Comparison of ENCODE assay signal across 8 mouse cellular contexts in genomic region chr6:48047114-48047449, GRCm38 (mm10). TPM values are rescaled to one million over a fixed set of nuclear protein-coding genes. Genes with fewer than 3 reads are reported as not detected.
DNase-seq lines count a peak whose midpoint lies in the region; ATAC-seq and TF ChIP-seq lines count a peak whose summit lies in the region.

No protein-coding gene starts in this region.

- H3K27me3 ChIP-seq in heart, embryonic 10.5 days (ENCODE audit: insufficient read depth, poor library complexity, severe bottlenecking), result peaks cover 15% of the 10 kb centered on the region
- H3K27me3 ChIP-seq in CH12.LX (replicated peaks), result peaks cover 2% of the 10 kb centered on the region
- H3K27me3 ChIP-seq in forebrain, embryonic 10.5 days (ENCODE audit: poor library complexity, severe bottlenecking), result no peaks in the 10 kb centered on the region
- peaks cover 3% of the 10 kb centered on the region; the same call in 1 of the 2 replicates for H3K27me3 ChIP-seq in liver, embryonic 14.5 days (ENCODE audit: control insufficient read depth, insufficient read depth, low read length)

- no peak for TF ChIP-seq EP300 in CH12.LX (IDR thresholded peaks at IDR 0.05; ENCODE audit: low read length)
- TF ChIP-seq EP300 in liver, embryonic 14.5 days (IDR thresholded peaks at IDR 0.05; ENCODE audit: low read depth), result no peak

- peak overlapping the region; percentile 82 for H3K9ac ChIP-seq in CH12.LX (ENCODE audit: insufficient read depth, low read depth)
- H3K9ac ChIP-seq in liver, embryonic 14.5 days (replicated peaks), result peak overlapping the region; percentile 68

- ATAC-seq in liver, embryonic 14.5 days (ENCODE audit: insufficient read depth), result no peak

- no peak for TF ChIP-seq POLR2A in CH12.LX (IDR thresholded peaks at IDR 0.05; ENCODE audit: low read depth, low read length)

- 6% methylated on average over 12 of the region's 12 CpGs for WGBS in heart, embryonic 10.5 days
- 7% methylated on average over 12 of the region's 12 CpGs for WGBS in forebrain, embryonic 10.5 days
- WGBS in liver, embryonic 14.5 days (ENCODE audit: insufficient replicate concordance), result 6% methylated on average over 12 of the region's 12 CpGs

- peak overlapping the region; percentile 76 for H3K4me2 ChIP-seq in CH12.LX (ENCODE audit: insufficient read depth, low read depth, poor library complexity, severe bottlenecking)
- H3K4me2 ChIP-seq in liver, embryonic 14.5 days (ENCODE audit: low read depth), result peak overlapping the region; percentile 76

- peaks cover 27% of the 10 kb centered on the region for H3K36me3 ChIP-seq in heart, embryonic 10.5 days
- H3K36me3 ChIP-seq in CH12.LX (replicated peaks in 1 of 2; ENCODE audit: control insufficient read depth in 1 of 2, insufficient read depth in 1 of 2, low read length in 1 of 2), result peaks cover 21 to 29% of the 10 kb centered on the region in 2 experiments
- peaks cover 33% of the 10 kb centered on the region for H3K36me3 ChIP-seq in forebrain, embryonic 10.5 days (replicated peaks)
- H3K36me3 ChIP-seq in liver, embryonic 14.5 days (replicated peaks; ENCODE audit: control insufficient read depth, insufficient read depth, low read depth), result peaks cover 5% of the 10 kb centered on the region

- H3K4me3 ChIP-seq in heart, embryonic 10.5 days, result peak overlapping the region; percentile 85
- peak overlapping the region; percentile 55 to 90 (median 78) for H3K4me3 ChIP-seq in CH12.LX (replicated peaks in 1 of 3; ENCODE audit: low read depth in 2 of 3, low read length in 2 of 3, poor library complexity in 1 of 3)
- peak overlapping the region; percentile 80 for H3K4me3 ChIP-seq in forebrain, embryonic 10.5 days
- peak overlapping the region; percentile 55 to 80 for H3K4me3 ChIP-seq in liver, embryonic 14.5 days (ENCODE audit: insufficient read depth in 1 of 2, low read depth in 2 of 2, low read length in 2 of 2)

- peaks cover 7% of the 10 kb centered on the region for H3K4me1 ChIP-seq in heart, embryonic 10.5 days
- H3K4me1 ChIP-seq in CH12.LX (ENCODE audit: control insufficient read depth in 1 of 2, insufficient read depth in 2 of 2), result peaks cover 6 to 38% of the 10 kb centered on the region in 2 experiments
- H3K4me1 ChIP-seq in forebrain, embryonic 10.5 days, result peaks cover 26% of the 10 kb centered on the region
- H3K4me1 ChIP-seq in liver, embryonic 14.5 days (replicated peaks; ENCODE audit: control insufficient read depth in 2 of 2, insufficient read depth in 2 of 2, low read length in 1 of 2), result peaks cover 0 to 4% of the 10 kb centered on the region in 2 experiments; a peak in 1 of 4 replicates

- H3K9me3 ChIP-seq in heart, embryonic 10.5 days, result no peaks in the 10 kb centered on the region
- H3K9me3 ChIP-seq in CH12.LX (replicated peaks; ENCODE audit: low read length), result no peaks in the 10 kb centered on the region
- H3K9me3 ChIP-seq in forebrain, embryonic 10.5 days, result no peaks in the 10 kb centered on the region
- no peaks in the 10 kb centered on the region for H3K9me3 ChIP-seq in liver, embryonic 14.5 days (ENCODE audit: control insufficient read depth, low read length)

- H3K27ac ChIP-seq in heart, embryonic 10.5 days, result peak overlapping the region; percentile 92
- H3K27ac ChIP-seq in CH12.LX (ENCODE audit: insufficient read depth, low read depth), result no peak overlapping the region
- H3K27ac ChIP-seq in forebrain, embryonic 10.5 days, result peak overlapping the region; percentile 93
- H3K27ac ChIP-seq in liver, embryonic 14.5 days, result no peak overlapping the region

- dilution Hi-C loops in CH12.LX (cut with MboI; ENCODE audit: extremely low pct_ligation_motif_present, extremely low pct_unique_long_range_greater_than_20kb, low sequenced_read_pairs), result no loop called here

- no peak for TF ChIP-seq RAD21 in CH12.LX (IDR thresholded peaks at IDR 0.05; ENCODE audit: low read depth, low read length)

- no peak for TF ChIP-seq CTCF in CH12.LX (conservative IDR thresholded peaks at IDR 0.05 in 1 of 2, IDR thresholded peaks at IDR 0.05 in 1 of 2; ENCODE audit: low read depth in 2 of 2, low read length in 2 of 2)
- peak; percentile 30; the same call in 1 of the 2 replicates for TF ChIP-seq CTCF in liver, embryonic 14.5 days (IDR thresholded peaks at IDR 0.05; ENCODE audit: low read depth)

- in situ Hi-C loops in CH12.LX (cut with MboI; ENCODE audit: low pct_ligation_motif_present, low pct_unique_long_range_greater_than_20kb, low sequenced_read_pairs), result no loop called here

- DNase-seq in heart, embryonic 10.5 days (ENCODE audit: low spot score), result no peak
- DNase-seq in heart, adult 18-20 months, result no peak
- DNase-seq in CH12.LX (ENCODE audit: extremely low read depth), result no peak
- no peak for DNase-seq in forebrain, embryonic 10.5 days (ENCODE audit: extremely low spot score, low spot score)
- no peak for DNase-seq in liver, embryonic 14.5 days (ENCODE audit: low read depth in 3 of 3, low spot score in 3 of 3)
- no peak for DNase-seq in adrenal gland, adult 2 months
- DNase-seq in ovary, postnatal 10 days (ENCODE audit: low spot score), result no peak
- DNase-seq in retina, embryonic 14.5 days (ENCODE audit: low spot score), result no peak

- H3K79me2 ChIP-seq in CH12.LX (replicated peaks; ENCODE audit: control insufficient read depth, extremely low read depth, insufficient read depth, poor library complexity, severe bottlenecking), result peaks cover 3% of the 10 kb centered on the region

TF ChIP-seq in CH12.LX, 34 proteins besides CTCF, POLR2A, EP300 and RAD21:
- TF ChIP-seq E2F4 (IDR thresholded peaks at IDR 0.05; ENCODE audit: insufficient replicate concordance, low read depth, low read length), result no peak
- TF ChIP-seq POLR2AphosphoS2 (IDR thresholded peaks at IDR 0.05; ENCODE audit: low read depth, low read length), result no peak
- 0 out of 2 replicates have a peak, but pooled peaks have one; percentile 12 for TF ChIP-seq MAZ (IDR thresholded peaks at IDR 0.05; ENCODE audit: low read depth, low read length)
- peak; percentile 38; the same call in 1 of the 2 replicates for TF ChIP-seq SIN3A (IDR thresholded peaks at IDR 0.05; ENCODE audit: low read length)

RNA-seq across cellular contexts. Expression of gene Zfp777, which starts 1.6 kb away (rescaled TPM):
- 4.7 and 8.0 TPM in 2 replicates for polyA plus RNA-seq in heart, embryonic 10.5 days (2016; fragmentation: Nextera tagmentation; extraction: Ambion mirVana)
- total RNA-seq in heart, adult 18-20 months (2021), result 10 to 100 TPM; 12.7 to 13.9 TPM
- total RNA-seq in CH12.LX (2012; rRNA removed) (10.9 and 16.5 TPM in 2 replicates), CH12.LX (2014; rRNA removed) (5.3 and 7.1 TPM in 2 replicates)
- 13.6 and 15.4 TPM in 2 replicates for polyA plus RNA-seq in CH12.LX (2012; ENCODE audit: insufficient read length, low read depth)
- polyA plus RNA-seq in forebrain, embryonic 10.5 days (2016; fragmentation: Nextera tagmentation; extraction: Ambion mirVana), result 10.0 and 11.3 TPM in 2 replicates
- 3.3 and 3.6 TPM in 2 replicates for polyA plus RNA-seq in liver, embryonic 14.5 days (2012; rRNA removed)
- 1.5 and 1.6 TPM in 2 replicates for polyA plus RNA-seq in liver, embryonic 14.5 days (2014; fragmentation: Nextera tagmentation; extraction: Ambion mirVana)
- total RNA-seq in adrenal gland, adult 2 months (2021), result 10 to 100 TPM; 20.1 to 24.3 TPM
- polyA plus RNA-seq in adrenal gland, adult 2 months (2012; rRNA removed), result 20.3 and 23.4 TPM in 2 replicates

RNA-seq across cellular contexts. Expression of gene Zfp746, which starts 39.3 kb away (rescaled TPM):
- 11.0 and 18.0 TPM in 2 replicates for polyA plus RNA-seq in heart, embryonic 10.5 days (2016; fragmentation: Nextera tagmentation; extraction: Ambion mirVana)
- 10 to 100 TPM in 1 of 2 experiments, 1 to 10 TPM in 1; 7.6 to 10.4 TPM for total RNA-seq in heart, adult 18-20 months (2021)
- total RNA-seq in CH12.LX (2012; rRNA removed), result 18.3 and 18.6 TPM in 2 replicates
- total RNA-seq in CH12.LX (2014; rRNA removed), result 17.9 and 18.2 TPM in 2 replicates
- polyA plus RNA-seq in CH12.LX (2012; ENCODE audit: insufficient read length, low read depth), result 18.7 and 18.8 TPM in 2 replicates
- 19.1 and 19.9 TPM in 2 replicates for polyA plus RNA-seq in forebrain, embryonic 10.5 days (2016; fragmentation: Nextera tagmentation; extraction: Ambion mirVana)
- polyA plus RNA-seq in liver, embryonic 14.5 days (2012; rRNA removed), result 5.2 and 5.6 TPM in 2 replicates
- polyA plus RNA-seq in liver, embryonic 14.5 days (2014; fragmentation: Nextera tagmentation; extraction: Ambion mirVana), result 4.0 and 4.9 TPM in 2 replicates
- total RNA-seq in adrenal gland, adult 2 months (2021), result 10 to 100 TPM; 23.4 to 24.8 TPM
- 21.0 and 23.7 TPM in 2 replicates for polyA plus RNA-seq in adrenal gland, adult 2 months (2012; rRNA removed)

Comparison
In these comparisons a context has a peak if more than half of its experiments do, and no peak if none do; other contexts are left out.
1. H3K27ac ChIP-seq: peak in heart, embryonic 10.5 days (single experiment) and forebrain, embryonic 10.5 days (single experiment); none in CH12.LX (single experiment) and liver, embryonic 14.5 days (single experiment).
2. Peak in every context shown above with its lines, with median percentiles within 50 percentile points of each other: H3K4me3 ChIP-seq.